Mouse (Mus musculus) bone marrow, adult 2 months (tissue): ENCODE data around the gene Smim9. TPM values are rescaled to one million over a fixed set of nuclear protein-coding genes. Genes with fewer than 3 reads are reported as not detected.

Experiments used
- H3K27ac ChIP-seq: fragments of 200-500 bp; 2 replicates; pipeline ENCODE4 v1.5.1; 2012; ENCODE audit warnings: low read depth, mild to moderate bottlenecking, control low read depth, inconsistent platforms, low read length; ENCODE audit not compliant: control insufficient read depth, poor library complexity, insufficient read depth
- H3K4me1 ChIP-seq: fragments of 200-500 bp; 2 replicates; pipeline ENCODE4 v1.6.1; 2011; ENCODE audit warnings: low read length; ENCODE audit not compliant: control insufficient read depth, insufficient read depth
- H3K4me3 ChIP-seq: fragments of 200-500 bp; replicated peaks from 2 replicates; pipeline ENCODE3; 2011; ENCODE audit warnings: mild to moderate bottlenecking, low read depth, low read length, control low read depth; ENCODE audit not compliant: control insufficient read depth
- CTCF ChIP-seq: fragments of 200-500 bp; IDR thresholded peaks from 2 replicates; pipeline ENCODE4 v1.5.1; 2011; ENCODE audit warnings: low read length, control low read depth; ENCODE audit not compliant: control insufficient read depth, insufficient read depth
- POLR2A ChIP-seq: fragments of 200-500 bp; IDR thresholded peaks from 2 replicates; pipeline ENCODE4 v1.6.1; 2011; ENCODE audit warnings: low read depth, mild to moderate bottlenecking, control low read depth, low read length, borderline replicate concordance; ENCODE audit not compliant: control insufficient read depth
- WGBS: fragments of 180-500 bp; shearing (Covaris S2); methylation state at CpG from one replicate; pipeline ENCODE4 v1.1.7; 2018; 5-methylcytosine and 5-hydroxymethylcytosine counted together
- polyA plus RNA-seq: library from polyadenylated mRNA; stranded (reverse); fragments of >200 nt; gene quantifications from 2 replicates; pipeline ENCODE4 v1.2.4, GENCODE M21; 2011; ENCODE audit warnings: low replicate concordance; ENCODE audit not compliant: missing spikeins, insufficient read depth, insufficient read length

The Smim9 gene
- polyA plus RNA-seq, 1 experiment, result not detected

DNA sequence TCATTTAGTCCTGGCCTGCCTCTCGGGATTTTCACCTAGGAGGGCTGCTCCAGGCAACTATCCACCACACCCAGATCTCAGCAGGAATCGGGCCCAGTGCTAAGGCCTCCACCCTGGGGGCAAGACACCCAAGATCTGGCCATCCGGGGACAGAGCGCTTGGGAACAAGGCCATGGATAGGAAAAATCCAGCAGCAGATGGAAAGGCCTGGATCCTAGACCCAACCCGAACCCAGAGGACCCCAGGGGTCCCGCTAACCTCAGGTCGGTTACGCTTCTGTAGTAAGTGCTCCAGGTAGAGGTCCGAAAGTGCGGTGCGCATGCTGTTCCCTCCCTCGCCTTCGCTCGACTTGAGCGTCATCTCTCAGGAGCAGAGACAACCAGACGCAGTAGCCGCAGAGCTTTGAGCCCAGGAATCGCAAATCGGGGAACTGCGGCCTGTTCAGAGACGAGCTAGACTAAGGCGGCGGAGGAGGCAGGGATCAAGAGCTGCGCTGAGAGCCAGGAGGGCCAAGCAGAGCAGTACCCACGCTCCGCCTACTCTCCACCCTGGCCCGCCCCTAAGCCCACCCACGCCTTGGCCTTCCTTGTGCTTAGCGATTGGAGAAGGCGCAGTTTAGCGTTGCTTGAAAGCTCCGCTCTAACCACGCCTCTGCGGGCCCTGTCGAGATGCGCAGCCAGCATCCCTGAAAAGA lies 33.0 kb downstream of the Smim9 start, which contains the start of gene Mpp1:
Mpp1 (minus strand) TSS at position 550 of the 694 bp plus-strand sequence.
- Histone ChIP-seq H3K4me1 (no peaks in the 10 kb centered on the region; the same call in 1 of the 2 replicates), H3K4me3 (peak within 1 kb of the TSS; percentile 84), H3K27ac (peak within 1 kb of the TSS; percentile 58)
- TF ChIP-seq POLR2A, result peak; percentile 89; the same call in 1 of the 2 replicates
- TF ChIP-seq CTCF, result no peak
- 16% methylated on average over 36 of the region's 36 CpGs for WGBS

DNA sequence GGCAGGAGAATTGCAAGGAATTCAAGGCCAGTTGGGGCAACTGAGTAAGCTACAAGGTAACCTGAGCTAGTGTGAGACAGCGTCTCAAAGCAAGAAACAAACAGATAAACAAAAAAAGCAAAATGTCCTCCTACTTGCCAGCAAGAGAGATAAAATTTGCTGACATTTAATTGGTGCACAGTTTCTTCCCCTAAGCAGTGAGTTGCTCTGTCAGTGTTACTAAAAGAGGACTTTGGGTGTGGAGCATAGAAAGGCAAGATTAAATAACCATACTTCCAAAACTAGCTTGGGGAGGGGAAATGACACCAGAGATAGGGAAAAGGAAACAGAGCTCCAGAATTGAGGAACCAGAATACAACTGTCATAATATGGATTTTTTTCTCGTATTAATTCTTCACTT lies 34.1 kb downstream of the Smim9 start:
- peak overlapping the region; percentile 55; the same call in 1 of the 2 replicates for H3K27ac ChIP-seq
- H3K4me3 ChIP-seq, result peak overlapping the region; percentile 84
- TF ChIP-seq CTCF (no peak), POLR2A (no peak)

DNA sequence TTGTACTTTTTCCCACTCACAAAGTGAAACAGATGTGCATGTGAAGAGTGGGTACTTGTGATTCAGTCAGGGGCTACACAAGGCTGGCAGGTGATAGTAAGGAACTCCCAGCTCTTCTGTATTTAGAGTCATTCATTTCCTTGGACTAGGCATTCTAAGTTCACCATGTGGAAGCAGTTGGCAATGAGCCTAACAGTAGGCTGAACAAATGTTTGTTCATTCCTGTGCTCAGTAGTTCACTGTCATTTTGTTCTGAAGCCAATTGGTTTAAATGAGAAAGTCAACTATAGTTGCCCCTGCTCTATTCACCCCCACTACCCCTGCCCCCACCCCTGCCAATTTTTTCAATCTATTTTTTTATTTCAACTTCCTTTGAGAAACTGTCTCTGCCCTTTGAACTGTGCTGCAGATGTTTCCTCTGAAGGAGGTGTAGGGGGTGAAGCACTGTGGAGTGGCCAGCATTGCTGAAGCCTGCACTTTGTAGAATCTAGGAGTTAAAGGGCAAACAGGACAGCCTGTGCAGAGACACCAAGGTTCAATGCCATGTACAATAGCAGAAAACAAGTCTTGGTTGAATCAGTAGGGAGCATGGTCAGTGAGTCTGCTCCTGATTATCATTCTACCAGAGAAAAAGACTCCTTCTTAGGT lies 35.1 kb downstream of the Smim9 start:
- Histone ChIP-seq H3K4me3 (no peak overlapping the region), H3K27ac (no peak overlapping the region), H3K4me1 (no peaks in the 10 kb centered on the region; the same call in 1 of the 2 replicates)
- TF ChIP-seq POLR2A (no peak), CTCF (no peak)

More for the DNA sequence above, 34.1 kb downstream of the Smim9 start:
- 21% methylated on average over 2 of the region's 2 CpGs for WGBS
- no peaks in the 10 kb centered on the region; the same call in 1 of the 2 replicates for H3K4me1 ChIP-seq

DNA sequence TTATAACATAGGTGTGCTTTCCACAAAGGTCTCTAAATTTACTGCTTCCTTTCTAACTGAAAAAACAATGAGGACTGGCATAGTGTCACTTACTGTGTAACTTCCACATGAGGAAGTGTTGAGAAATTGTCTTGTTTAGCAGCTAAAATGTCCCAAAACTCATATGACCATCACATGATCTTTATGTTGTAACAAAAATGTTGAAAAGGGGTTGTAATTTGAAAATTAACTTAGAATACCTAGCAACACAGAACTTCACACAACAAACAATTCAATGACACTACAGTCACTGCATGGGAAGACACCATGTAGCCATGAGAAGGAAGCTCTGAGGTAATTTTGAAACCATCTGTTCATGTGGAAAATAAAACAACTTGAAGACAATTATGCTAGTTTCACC lies 36.7 kb downstream of the Smim9 start:
- H3K4me1 ChIP-seq, result no peaks in the 10 kb centered on the region; the same call in 1 of the 2 replicates
- TF ChIP-seq POLR2A, result no peak
- TF ChIP-seq CTCF, result no peak
- H3K4me3 ChIP-seq, result no peak overlapping the region
- no peak overlapping the region for H3K27ac ChIP-seq

DNA sequence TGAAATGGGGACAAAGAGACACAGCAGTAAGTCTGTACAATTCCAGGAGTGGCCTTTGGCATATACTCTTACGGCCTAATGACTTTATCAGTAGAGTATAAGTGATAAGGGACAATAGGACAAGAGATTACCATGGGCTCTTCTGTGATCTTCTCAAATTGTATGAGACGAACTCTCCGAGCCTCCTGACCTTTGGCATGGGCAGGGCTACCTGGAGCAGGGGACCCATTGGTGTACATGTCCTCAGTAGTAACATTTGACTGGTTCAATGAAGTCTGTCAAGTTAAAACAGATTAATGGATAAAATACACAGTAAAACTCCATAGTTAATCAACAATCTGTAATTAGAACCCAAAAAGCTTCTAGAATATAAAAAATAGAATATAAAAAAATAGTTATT lies 38.0 kb downstream of the Smim9 start:
- Histone ChIP-seq H3K4me1 (no peaks in the 10 kb centered on the region; the same call in 1 of the 2 replicates), H3K27ac (no peak overlapping the region)
- WGBS, result 79% methylated on average over 3 of the region's 3 CpGs

DNA sequence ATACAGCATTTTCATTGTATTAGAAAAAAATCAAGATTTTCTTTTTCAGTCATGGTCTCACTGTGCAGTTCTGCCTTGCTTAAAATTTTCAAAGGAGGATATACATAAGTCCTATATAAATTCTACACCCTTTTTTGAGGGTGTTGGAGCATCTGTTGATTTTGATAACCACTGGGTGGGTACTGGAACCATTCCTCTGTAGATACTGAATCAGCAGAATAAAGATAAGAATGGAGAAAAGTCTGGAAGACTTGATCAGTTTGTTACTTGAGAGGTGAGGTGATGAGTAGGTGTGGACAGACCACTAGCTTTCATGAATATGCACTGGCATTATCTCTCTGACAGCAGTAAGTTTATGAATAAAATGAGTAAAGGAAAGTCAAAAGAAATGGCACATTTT lies 48.0 kb downstream of the Smim9 start:
- no peak for TF ChIP-seq CTCF
- no peak for TF ChIP-seq POLR2A
- Histone ChIP-seq H3K4me1 (no peaks in the 10 kb centered on the region), H3K27ac (no peak overlapping the region), H3K4me3 (no peak overlapping the region)

More for the DNA sequence above, 38.0 kb downstream of the Smim9 start:
- no peak overlapping the region for H3K4me3 ChIP-seq
- TF ChIP-seq CTCF (no peak), POLR2A (no peak)

DNA sequence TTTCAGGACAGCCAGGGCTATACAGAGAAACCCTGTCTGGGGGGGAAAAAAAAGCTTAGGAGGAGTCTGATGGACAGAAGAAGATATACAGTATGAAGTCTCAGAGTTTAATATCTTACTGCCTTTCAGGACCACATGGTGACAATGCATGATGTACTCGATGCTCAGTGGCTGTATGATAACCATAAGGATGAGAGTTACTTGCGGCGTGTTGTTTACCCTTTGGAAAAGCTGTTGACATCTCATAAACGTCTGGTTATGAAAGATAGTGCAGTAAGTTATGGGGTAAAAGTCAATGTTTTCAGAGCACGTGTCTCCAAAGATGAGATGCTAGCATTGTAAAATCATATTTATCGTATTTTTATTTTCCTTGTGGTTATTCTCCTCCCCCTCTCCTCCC lies 61.3 kb downstream of the Smim9 start:
- Histone ChIP-seq H3K4me1 (no peaks in the 10 kb centered on the region), H3K27ac (no peak overlapping the region), H3K4me3 (no peak overlapping the region)
- WGBS, result 60% methylated on average over 6 of the region's 6 CpGs
- TF ChIP-seq POLR2A (no peak), CTCF (no peak)

DNA sequence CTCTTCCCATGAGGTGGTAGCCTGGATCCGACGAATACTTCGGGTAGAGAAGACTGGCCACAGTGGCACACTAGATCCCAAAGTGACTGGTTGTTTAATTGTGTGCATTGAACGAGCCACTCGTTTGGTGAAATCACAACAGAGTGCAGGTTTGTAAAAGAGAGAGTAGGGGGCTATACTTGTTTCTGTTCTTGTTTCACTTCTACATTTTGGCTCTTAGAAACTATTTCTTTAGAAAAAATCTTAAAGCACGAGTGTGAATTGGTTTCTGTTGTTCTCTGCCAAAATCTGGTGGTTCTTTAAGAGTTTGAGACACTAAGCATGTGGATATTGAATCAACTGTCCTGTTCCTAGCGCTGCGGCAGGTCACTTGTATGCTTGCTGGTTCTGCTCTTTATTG lies 64.8 kb downstream of the Smim9 start:
- no peak overlapping the region for H3K4me3 ChIP-seq
- no peak overlapping the region for H3K27ac ChIP-seq
- WGBS, result 74% methylated on average over 8 of the region's 8 CpGs
- no peaks in the 10 kb centered on the region for H3K4me1 ChIP-seq
- TF ChIP-seq CTCF (no peak), POLR2A (no peak)
